Mouse (Mus musculus) liver (tissue): ENCODE measurements at regions not wholly inside any gene's neighbourhood (a gene's known extent, or its start where the extent isn't known, plus 50 kb on each side); places are given as distances from the start of the nearest gene placed in this dataset.

ENCODE experiments used
- DNase-seq: peaks from one replicate; pipeline ENCODE4 v3.0.0-alpha.2; 2020; ENCODE audit warnings: mixed read lengths

GRCm38 (mm10) chr4:100616161-100616915 is 137.7 kb downstream of the Ube2u start:
- no peak for DNase-seq

- DNase-seq: no peak
These were observed 138.4 kb downstream of the Ube2u start for GRCm38 (mm10) chr4:100616916-100617488.

- no peak for DNase-seq
These were observed 146.0 kb downstream of the Ube2u start for GRCm38 (mm10) chr4:100624656-100625055.

DNA sequence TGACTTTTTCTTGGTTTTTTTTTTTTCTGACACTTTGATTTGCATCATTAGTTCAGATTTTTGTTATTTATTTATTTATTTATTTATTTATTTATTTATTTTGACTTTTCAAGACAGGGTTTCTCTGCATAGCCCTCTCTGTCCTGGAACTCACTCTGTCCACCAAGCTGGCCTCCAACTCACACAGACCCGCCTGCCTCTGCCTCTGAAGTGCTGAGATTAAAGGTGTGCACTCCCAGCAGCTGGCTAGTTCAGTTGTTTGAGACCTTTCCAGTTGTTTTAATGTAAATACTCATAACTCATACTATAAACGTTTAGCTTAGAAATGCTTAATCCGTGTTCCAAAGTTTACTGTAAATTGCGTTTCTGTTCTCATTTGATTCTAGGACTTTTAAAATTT is 147.9 kb downstream of the Ube2u start:
- no peak for DNase-seq

DNA sequence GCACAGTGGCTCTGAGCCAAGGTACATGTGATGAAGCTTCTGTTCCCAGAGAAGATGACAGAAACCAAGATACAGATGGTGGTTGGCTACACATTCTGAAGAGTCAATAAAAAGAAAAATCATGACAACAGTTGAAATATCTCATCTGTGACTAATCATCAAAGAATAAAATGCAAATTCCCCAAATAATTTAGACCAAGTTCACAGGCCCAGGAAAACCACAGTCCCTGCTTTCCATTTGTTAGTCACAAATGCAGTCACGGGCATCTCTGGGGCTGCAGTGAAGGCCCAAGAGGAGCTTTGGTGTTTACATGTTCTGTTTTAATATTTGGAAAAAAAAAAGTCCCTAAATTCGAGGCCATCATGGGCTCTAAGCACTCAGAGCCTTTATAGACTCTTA is 142.1 kb upstream of the Cachd1 start:
- DNase-seq: no peak

- no peak for DNase-seq
These were observed 138.9 kb upstream of the Cachd1 start for GRCm38 (mm10) chr4:100637597-100637996.

GRCm38 (mm10) chr4:100661154-100661553 is 115.3 kb upstream of the Cachd1 start:
- DNase-seq: no peak

DNA sequence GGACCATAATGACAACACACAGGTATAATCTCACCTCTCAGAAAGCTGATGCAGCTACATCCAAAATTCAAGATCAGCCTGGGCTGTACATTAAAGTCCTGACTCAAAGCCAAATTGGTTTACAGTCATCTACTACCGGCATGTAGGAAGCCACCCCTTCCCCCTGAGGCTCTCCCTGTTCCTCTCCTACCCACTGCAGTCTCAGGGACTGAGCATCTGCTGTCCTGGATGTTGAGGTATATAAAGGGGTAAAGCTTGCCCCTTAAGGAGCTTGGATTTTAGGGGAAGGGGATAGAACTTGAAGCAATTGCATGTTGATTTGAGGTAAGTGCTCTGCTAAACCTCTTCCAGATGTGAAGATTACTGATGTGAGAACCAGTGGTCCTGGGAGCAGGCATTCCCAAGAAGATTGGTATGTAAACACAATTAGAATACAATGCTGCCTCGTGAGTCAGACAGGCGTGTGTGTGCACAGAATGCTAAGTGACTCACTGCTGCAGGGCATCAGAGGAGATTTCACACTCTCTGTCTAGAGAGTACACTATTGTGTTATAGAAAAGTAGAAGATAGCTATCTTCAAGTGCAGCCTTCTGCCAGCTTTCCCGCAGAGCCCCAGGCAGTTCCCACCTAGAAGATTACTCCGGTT is 111.7 kb upstream of the Cachd1 start:
- DNase-seq: no peak

GRCm38 (mm10) chr4:100670553-100670952 is 105.9 kb upstream of the Cachd1 start:
- DNase-seq: no peak

DNA sequence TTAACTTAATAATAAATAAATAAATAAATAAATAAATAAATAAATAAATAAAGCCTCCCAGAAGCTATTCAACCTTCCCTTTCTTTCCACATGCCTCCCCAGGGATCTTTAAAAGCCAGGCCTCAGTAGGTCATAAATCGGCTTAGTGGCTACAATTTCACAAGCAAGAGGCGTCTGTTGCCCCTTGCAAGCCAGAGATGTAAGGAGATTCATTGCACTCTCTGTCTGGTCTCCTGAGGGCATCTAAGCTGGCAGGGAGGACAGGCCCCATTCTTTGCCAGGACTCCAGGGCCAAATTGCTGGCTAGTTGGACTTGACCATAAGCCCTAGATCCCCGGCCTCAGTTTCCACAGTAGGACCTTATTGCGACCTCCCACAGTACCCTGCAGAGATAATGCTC is 101.6 kb upstream of the Cachd1 start:
- DNase-seq: no peak

- DNase-seq: no peak
These were observed 92.7 kb upstream of the Cachd1 start for GRCm38 (mm10) chr4:100683757-100684156.

DNA sequence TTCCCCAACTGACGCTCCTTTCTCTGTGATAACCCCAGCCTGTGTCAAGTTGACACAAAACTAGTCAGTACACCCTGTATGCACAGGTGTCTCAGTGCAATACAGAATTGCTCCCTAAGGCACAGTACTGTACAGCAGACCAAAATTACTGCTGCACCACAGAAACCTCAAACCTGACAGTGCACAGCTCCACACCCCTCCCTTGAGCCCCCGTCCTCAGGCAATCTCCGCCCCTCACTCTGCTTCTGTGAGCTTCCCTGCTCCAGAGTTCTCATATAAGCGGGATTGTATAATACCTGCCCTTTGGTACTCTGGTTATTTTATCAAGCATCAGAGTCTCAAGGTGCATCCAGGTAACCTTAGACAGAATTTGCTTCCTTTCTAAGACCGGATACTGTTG is 76.5 kb upstream of the Cachd1 start:
- DNase-seq: no peak

DNA sequence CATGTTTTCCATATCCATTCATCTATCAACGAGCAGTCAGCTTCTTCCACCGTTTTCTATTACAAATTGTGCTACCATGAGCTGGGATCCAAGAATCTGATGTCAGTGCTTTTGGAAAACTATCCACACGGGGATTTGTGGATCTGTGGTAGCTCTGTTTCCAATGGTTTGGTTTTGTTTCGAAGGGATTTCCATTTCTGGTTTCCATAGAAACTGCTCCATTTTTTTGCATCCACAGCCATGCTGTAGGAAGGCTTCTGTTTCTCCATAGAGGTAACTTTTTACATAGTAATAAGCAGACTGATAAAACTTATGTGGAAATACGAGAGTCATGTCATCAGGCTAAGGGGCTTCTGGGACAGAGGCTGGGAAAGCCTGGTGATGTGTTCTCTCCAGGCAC is 76.1 kb upstream of the Cachd1 start:
- DNase-seq: no peak

GRCm38 (mm10) chr4:100705960-100706359 is 70.5 kb upstream of the Cachd1 start:
- DNase-seq: no peak

GRCm38 (mm10) chr4:100707125-100707524 is 69.3 kb upstream of the Cachd1 start:
- DNase-seq: no peak

DNA sequence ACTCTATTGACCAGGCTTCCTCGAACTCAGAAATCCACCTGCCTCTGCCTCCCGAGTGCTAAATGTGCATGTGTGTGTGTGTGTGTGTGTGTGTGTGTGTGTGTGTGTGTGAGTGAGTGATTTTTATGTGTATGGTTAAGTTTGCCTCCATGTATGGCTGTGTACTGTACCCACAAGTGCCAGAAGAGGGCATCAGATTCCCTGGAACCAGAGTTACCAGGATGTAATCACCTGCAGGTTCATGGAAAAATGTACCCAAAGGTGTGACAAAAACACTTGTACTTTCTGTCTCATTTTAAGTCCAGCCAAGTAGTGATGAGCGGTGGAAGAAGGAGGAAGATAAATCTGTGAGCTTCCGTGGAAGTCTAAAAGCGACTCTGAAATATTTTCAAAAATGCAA is 68.2 kb upstream of the Cachd1 start:
- DNase-seq: no peak

- no peak for DNase-seq
These were observed 62.2 kb upstream of the Cachd1 start for GRCm38 (mm10) chr4:100714240-100714639.

GRCm38 (mm10) chr4:100717601-100718000 is 58.9 kb upstream of the Cachd1 start:
- DNase-seq: no peak

DNA sequence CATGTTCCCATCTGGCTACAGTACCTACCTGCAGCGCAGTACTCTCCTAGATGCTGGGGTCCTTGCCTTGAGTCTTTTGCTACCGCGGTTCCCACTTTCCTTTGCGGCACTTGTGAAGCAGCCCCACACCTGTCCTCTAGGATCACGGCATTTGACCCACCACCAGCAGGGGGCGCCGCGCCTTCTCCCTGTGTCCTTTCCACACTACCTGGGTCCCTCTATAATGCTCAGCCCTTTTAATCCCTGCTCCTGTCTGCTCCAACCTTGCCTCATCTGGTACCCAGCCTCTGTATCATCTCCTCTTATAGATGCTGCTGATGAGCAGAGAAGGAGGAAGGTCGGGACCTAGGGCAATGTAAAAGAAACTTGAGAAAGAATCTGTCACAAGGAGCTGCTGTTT is 53.9 kb upstream of the Cachd1 start:
- DNase-seq: peak; percentile 37

DNA sequence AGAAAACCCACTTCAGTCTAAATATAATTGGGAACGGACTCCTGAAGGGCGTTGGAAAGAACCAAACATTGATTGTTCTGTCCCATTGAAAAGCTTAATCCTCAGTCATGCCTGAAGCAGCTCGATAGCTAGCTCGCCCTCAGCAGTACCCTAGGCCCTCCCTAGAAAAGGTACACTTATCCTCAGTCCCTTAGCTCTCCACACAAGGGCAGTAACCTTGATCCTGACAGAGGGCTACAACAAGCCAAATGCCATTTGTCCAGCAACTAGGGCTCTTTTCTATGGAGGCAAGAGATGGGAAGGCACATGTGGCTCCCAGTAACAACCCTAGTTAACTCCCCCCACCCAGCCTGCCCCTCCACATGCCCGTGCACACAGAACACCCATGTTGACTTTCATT is 53.4 kb upstream of the Cachd1 start:
- no peak for DNase-seq

DNA sequence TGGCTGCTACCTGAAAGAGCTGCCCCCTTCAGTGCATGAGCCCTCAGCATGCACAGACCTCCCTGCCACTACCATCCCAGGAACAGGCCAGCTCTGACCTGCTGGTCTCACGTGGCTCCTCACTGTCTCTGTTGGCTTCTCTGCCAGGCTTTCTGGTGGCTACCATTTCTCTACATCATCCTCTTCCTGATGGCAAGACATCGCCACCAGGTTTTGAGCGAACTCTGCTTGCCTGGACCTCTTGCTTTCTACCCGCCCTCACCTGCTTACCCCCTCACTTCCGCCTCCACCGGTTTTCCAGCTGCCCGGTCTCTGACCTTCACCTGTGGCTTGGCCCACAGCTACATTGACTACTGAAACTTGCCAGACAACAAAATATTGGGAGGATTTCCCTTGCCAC is 50.7 kb upstream of the Cachd1 start:
- no peak for DNase-seq

- no peak for DNase-seq
These were observed 50.0 kb upstream of the Cachd1 start for GRCm38 (mm10) chr4:100726496-100726895.
